Mouse (Mus musculus): ENCODE data around the gene Fars2.

The Fars2 gene

GRCm38 (mm10) chr13:36528223-36528895, 411.1 kb downstream of the Fars2 start:
- in situ Hi-C loops (cut with MboI; ENCODE audit: low pct_unique_long_range_greater_than_20kb in 1 of 2, low sequenced_read_pairs in 2 of 2, unreplicated experiment in 1 of 2): no loop called here

GRCm38 (mm10) chr13:36529467-36530039, 412.3 kb downstream of the Fars2 start:
- in situ Hi-C loops (cut with MboI; ENCODE audit: low pct_unique_long_range_greater_than_20kb in 1 of 2, low sequenced_read_pairs in 2 of 2, unreplicated experiment in 1 of 2): no loop called here

DNA sequence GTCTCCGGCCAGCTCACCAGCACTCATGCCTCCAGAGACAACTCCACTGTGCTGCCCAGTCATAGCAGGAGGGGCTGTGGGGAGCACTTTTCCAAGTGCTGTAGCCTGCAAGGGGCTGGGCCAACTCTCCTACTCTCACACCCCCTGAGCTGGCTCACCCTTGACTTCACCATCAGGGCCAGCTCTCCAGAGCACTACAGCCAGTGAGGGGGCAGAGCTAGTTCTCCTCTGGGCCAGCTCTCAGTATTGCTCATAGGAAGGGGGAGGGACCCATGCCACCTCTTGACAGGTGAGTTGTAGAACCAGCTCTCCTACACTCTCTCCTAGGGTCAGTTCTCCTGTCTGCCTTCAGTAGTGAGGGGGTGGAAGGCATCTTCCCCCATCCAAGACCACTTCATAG, 413.6 kb downstream of the Fars2 start:
- in situ Hi-C loops (cut with MboI; ENCODE audit: low pct_unique_long_range_greater_than_20kb in 1 of 2, low sequenced_read_pairs in 2 of 2, unreplicated experiment in 1 of 2): no loop called here

- in situ Hi-C loops (cut with MboI; ENCODE audit: low pct_unique_long_range_greater_than_20kb in 1 of 2, low sequenced_read_pairs in 2 of 2, unreplicated experiment in 1 of 2): no loop called here
These were observed 414.7 kb downstream of the Fars2 start for GRCm38 (mm10) chr13:36531893-36532292.

DNA sequence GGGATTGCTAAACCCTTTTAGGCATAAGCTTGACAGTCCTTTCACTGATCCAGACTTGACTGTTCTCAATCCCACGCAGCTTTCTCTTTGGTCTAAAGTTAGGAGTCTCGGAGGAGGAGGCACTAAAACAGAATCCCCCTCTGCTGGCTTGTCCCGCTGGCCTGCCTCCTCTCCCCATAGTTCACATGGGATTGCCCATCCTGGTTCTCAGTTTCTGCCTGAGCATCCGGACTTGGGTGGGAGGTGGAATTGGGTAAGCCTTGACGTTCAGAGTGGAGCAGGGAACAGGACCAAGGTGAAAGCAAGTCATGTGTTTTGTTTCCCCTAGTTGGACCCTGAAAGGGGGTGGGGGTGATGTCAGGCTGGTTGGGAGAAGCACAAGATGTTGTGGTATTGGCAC, 415.9 kb downstream of the Fars2 start:
- in situ Hi-C loops (cut with MboI; ENCODE audit: low pct_unique_long_range_greater_than_20kb in 1 of 2, low sequenced_read_pairs in 2 of 2, unreplicated experiment in 1 of 2): no loop called here

DNA sequence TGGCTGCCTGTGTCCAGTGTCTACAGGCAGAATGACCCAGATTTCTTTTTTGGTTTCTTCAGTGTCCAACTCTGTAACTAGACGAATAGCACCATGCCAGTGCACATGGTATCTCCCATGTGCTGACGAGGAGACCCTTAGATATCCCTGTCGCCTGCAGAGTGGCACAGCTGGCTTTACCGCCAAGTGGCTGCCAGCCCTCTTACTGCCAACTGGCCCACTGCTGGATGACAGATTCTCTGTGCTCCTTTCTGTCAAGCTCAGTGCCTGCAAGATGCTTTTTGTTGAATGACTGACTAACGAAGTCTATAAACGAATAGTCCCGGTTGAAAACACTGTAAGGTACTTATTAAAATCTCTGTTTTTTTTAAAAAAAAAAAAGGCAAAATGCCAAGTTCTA, 416.3 kb downstream of the Fars2 start:
- in situ Hi-C loops (cut with MboI; ENCODE audit: low pct_unique_long_range_greater_than_20kb in 1 of 2, low sequenced_read_pairs in 2 of 2, unreplicated experiment in 1 of 2): no loop called here

DNA sequence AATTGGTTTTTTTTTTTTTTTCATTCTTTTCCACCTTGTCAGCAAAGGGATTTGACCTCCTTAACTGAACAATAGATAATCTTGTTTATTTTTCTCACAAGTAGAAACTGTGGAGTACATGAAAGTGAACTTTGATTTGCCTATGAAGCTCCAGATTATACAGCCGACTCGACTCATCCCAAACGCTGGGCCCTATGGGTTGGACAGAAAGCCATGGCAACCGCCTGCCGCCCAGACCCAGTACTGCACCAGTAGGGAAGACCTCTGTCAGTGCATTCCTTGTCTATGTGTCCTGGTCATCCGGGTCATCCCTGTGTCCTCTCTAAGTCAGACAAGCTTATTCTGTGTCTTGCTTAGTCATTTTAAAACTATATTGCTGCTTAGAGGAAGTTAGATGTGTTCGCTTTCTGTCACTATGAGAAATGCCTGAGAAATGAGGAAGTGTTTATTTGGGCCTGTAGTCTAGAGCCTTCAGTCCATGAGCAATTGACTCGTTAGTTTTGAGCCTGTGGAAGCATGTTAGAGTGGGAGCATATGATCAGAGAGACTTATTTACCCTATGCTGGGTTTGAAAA, 416.8 kb downstream of the Fars2 start:
- in situ Hi-C loops (cut with MboI; ENCODE audit: low pct_unique_long_range_greater_than_20kb in 1 of 2, low sequenced_read_pairs in 2 of 2, unreplicated experiment in 1 of 2): no loop called here

DNA sequence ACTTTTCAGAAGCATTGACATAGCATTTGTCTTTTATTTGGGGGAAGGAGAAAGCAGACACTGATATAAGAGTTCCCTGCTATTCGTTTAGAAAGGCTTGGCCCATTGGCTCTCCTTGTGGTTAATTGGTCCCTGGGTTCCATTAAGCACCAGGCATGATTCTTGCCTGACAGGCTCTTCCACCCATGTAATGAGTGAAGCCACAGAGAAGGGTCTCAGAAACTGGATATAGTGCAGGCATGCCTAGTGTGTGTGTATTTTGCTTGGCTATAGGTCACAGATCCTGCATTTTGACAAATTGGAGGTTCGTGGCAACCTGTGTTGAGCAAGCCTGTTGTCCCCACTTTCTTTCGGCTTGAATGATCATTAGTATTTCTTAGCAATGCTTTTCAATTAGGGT, 420.4 kb downstream of the Fars2 start:
- in situ Hi-C loops (cut with MboI; ENCODE audit: low pct_unique_long_range_greater_than_20kb in 1 of 2, low sequenced_read_pairs in 2 of 2, unreplicated experiment in 1 of 2): no loop called here

DNA sequence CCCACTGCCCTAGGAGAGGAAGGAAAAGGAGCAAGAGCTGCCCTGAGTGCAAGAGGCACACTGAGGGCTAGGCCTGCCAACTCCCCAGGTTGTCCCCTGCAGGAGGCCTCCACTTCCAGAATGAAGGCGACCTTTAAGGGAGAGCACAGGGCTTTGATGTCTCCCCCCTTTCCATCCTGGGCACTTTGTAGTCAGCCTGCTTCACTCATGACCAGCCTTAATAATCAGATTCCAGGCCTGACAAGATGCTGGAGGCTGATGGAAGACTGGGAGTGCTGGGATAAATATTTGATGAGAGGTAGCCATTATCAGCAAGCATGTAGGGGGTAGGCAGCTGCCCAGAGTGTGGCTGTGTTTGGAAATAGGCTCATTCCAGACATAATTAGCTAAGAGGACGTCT, 421.2 kb downstream of the Fars2 start:
- in situ Hi-C loops (cut with MboI; ENCODE audit: low pct_unique_long_range_greater_than_20kb in 1 of 2, low sequenced_read_pairs in 2 of 2, unreplicated experiment in 1 of 2): no loop called here

- in situ Hi-C loops (cut with MboI; ENCODE audit: low pct_unique_long_range_greater_than_20kb in 1 of 2, low sequenced_read_pairs in 2 of 2, unreplicated experiment in 1 of 2): no loop called here
These were observed 423.0 kb downstream of the Fars2 start for GRCm38 (mm10) chr13:36540231-36540630.

DNA sequence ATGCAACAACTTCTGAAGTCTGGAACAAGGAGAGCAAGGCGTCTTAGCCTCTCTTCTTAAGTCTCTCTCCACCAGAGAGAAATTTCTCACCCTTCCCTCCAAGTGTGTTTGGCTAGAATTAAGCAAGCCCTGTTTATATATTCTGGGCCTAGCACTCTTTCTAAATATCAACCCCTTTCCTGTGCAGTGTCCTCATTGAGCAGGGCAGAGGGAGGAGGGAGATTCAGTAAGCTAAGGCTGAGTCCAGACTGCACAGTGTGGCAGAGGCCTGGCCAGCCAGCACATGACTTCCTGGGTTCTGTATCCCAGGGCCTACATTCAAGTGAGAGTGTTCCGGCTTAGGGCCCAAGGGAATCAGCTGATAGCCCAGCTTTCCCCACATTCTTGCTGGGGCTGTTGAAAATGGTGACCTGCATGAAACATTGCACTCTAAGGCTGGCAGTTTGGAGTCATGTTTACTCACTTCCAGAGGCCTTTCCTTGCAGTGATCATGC, 424.1 kb downstream of the Fars2 start:
- in situ Hi-C loops (cut with MboI; ENCODE audit: low pct_unique_long_range_greater_than_20kb in 1 of 2, low sequenced_read_pairs in 2 of 2, unreplicated experiment in 1 of 2): no loop called here

DNA sequence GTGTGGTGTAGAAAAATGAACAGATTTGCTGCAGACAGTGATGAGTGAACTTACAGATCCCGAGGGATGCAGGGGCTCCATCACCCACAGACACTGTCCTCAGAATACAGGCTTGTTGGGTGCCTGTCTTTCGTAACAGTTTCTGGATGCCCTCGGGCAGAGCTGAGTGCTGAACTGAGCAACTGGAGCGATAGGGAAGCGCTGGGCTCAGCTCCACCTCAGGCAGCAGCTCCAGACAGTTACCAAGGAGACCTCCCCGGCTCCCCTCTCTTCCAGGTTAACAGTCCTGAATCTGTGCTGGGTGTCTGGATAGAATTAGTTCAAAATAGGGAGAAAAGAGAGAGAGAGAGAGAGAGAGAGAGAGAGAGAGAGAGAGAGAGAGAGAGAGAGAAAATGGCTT, 433.5 kb downstream of the Fars2 start:
- in situ Hi-C loops (cut with MboI; ENCODE audit: low pct_unique_long_range_greater_than_20kb in 1 of 2, low sequenced_read_pairs in 2 of 2, unreplicated experiment in 1 of 2): no loop called here

DNA sequence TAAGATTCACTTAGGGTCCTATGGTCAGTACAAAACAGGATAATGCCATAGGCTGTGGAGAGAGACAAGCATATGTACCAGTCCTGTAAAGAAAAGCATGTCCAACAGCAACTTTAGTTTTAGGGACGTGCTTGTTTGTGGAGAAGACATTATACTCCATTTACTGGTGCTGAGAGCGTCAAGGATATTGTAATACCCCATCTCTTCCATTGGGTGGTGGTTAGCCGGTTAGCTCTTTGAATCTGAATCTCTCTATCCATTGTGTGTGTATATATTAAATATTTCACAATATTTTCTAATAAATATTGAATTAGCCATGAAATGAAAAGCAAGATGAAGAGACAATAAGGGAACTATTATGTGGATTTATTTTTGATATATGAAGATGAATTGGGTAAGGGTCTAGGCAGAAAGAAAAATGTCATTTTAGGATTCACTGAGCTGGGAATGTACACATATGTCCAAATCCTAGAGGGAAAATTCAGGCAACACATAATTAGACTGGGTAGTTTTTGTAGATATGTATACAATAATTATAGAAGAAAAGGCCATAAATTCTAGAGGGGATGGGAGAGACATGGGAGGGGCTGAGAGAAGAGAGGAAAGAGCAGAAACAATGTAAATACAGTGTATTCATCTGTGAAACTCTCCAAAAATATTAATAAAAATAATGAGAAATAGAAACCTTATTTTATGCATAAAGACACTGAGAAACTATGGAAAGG, 435.5 kb downstream of the Fars2 start:
- in situ Hi-C loops (cut with MboI; ENCODE audit: low pct_unique_long_range_greater_than_20kb in 1 of 2, low sequenced_read_pairs in 2 of 2, unreplicated experiment in 1 of 2): no loop called here

DNA sequence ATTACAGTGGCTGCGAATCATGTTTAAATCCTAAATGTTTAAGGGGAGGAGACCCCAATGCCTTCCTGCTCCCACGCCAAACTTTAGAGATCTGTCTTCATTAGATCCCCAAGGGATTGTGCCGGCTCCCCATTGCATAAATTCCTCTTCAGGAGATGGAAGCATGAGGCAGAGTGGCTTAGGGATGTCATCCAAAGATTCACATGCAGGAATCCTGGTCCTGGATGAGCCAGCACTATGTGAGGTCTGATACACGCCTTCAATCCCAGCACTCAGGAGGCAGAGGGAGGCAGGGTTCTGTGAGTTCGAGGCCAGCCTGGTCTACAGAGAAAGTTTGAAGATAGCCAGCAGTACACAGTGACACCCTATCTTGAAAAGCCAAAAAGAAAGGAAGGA, 436.0 kb downstream of the Fars2 start:
- in situ Hi-C loops (cut with MboI; ENCODE audit: low pct_unique_long_range_greater_than_20kb in 1 of 2, low sequenced_read_pairs in 2 of 2, unreplicated experiment in 1 of 2): no loop called here

DNA sequence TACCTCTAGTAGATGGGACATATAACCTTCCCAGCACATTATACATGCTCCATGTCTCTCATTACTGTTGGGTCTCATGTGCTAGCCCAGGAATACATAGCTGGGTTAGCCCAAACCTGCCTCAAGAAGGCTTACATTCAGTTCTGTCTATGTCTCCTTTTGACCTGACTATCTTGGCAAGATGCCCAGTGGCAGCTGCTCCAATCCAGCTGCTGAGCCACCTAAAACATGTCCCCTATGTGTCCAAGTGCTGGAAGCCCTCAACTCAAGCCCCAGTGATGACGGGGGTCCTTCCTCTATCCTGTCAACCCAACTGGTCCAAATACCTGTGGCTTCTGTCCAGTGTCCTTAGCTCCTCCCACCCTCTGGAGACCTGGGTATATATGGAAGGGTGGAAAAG, 437.5 kb downstream of the Fars2 start:
- in situ Hi-C loops (cut with MboI; ENCODE audit: low pct_unique_long_range_greater_than_20kb in 1 of 2, low sequenced_read_pairs in 2 of 2, unreplicated experiment in 1 of 2): no loop called here

- in situ Hi-C loops (cut with MboI; ENCODE audit: low pct_unique_long_range_greater_than_20kb in 1 of 2, low sequenced_read_pairs in 2 of 2, unreplicated experiment in 1 of 2): no loop called here
These were observed 445.5 kb downstream of the Fars2 start for GRCm38 (mm10) chr13:36562447-36563441.

- in situ Hi-C loops (cut with MboI; ENCODE audit: low pct_unique_long_range_greater_than_20kb in 1 of 2, low sequenced_read_pairs in 2 of 2, unreplicated experiment in 1 of 2): no loop called here
These were observed 447.6 kb downstream of the Fars2 start for GRCm38 (mm10) chr13:36564764-36565315.

GRCm38 (mm10) chr13:36576781-36577180, 459.6 kb downstream of the Fars2 start:
- in situ Hi-C loops (cut with MboI; ENCODE audit: low pct_unique_long_range_greater_than_20kb in 1 of 2, low sequenced_read_pairs in 2 of 2, unreplicated experiment in 1 of 2): no loop called here

All from mouse embryonic stem cell (cell line).